Mouse (Mus musculus): ENCODE measurements at regions not wholly inside any gene's neighbourhood (a gene's known extent, or its start where the extent isn't known, plus 50 kb on each side); places are given as distances from the start of the nearest gene placed in this dataset.

- H3K27me3 ChIP-seq (ENCODE audit: control insufficient read depth, insufficient read depth, low read length) = no peaks in the 10 kb centered on the region
- ATAC-seq (ENCODE audit: low FRiP score) (no peak), DNase-seq (ENCODE audit: low spot score) (no peak)
- H3K4me2 ChIP-seq (replicated peaks) = no peak overlapping the region
- H3K9ac ChIP-seq = no peak overlapping the region
- H3K9me3 ChIP-seq (ENCODE audit: control insufficient read depth, low read length) = peaks cover 16% of the 10 kb centered on the region
- H3K4me1 ChIP-seq (replicated peaks; ENCODE audit: control insufficient read depth, insufficient read depth, low read length) = no peaks in the 10 kb centered on the region
- no peaks in the 10 kb centered on the region for H3K36me3 ChIP-seq (replicated peaks; ENCODE audit: control insufficient read depth, insufficient read depth)
- 100% methylated on average over 1 of the region's 1 CpGs for WGBS
- H3K4me3 ChIP-seq (replicated peaks; ENCODE audit: low read length) = no peak overlapping the region
- no peak overlapping the region for H3K27ac ChIP-seq
These were observed 144.8 kb upstream of the Htr1f start for GRCm38 (mm10) chr16:65250426-65250825.

GRCm38 (mm10) chr16:65247475-65247874, 141.8 kb upstream of the Htr1f start:
- Histone ChIP-seq H3K36me3 (replicated peaks; ENCODE audit: control insufficient read depth, insufficient read depth) (no peaks in the 10 kb centered on the region), H3K9me3 (ENCODE audit: control insufficient read depth, low read length) (peaks cover 16% of the 10 kb centered on the region), H3K27me3 (ENCODE audit: control insufficient read depth, insufficient read depth, low read length) (no peaks in the 10 kb centered on the region), H3K4me1 (replicated peaks; ENCODE audit: control insufficient read depth, insufficient read depth, low read length) (no peaks in the 10 kb centered on the region), H3K4me2 (replicated peaks) (no peak overlapping the region), H3K27ac (no peak overlapping the region), H3K9ac (no peak overlapping the region), H3K4me3 (replicated peaks; ENCODE audit: low read length) (no peak overlapping the region)
- DNase-seq (ENCODE audit: low spot score) = no peak
- WGBS = 85% methylated on average over 3 of the region's 3 CpGs
- ATAC-seq (ENCODE audit: low FRiP score) = no peak

GRCm38 (mm10) chr16:65234404-65234803, 128.8 kb upstream of the Htr1f start:
- H3K9ac ChIP-seq = no peak overlapping the region
- WGBS = 92% methylated on average over 2 of the region's 2 CpGs
- no peak for DNase-seq (ENCODE audit: low spot score)
- no peak overlapping the region for H3K4me2 ChIP-seq (replicated peaks)
- ATAC-seq (ENCODE audit: low FRiP score) = no peak
- H3K9me3 ChIP-seq (ENCODE audit: control insufficient read depth, low read length) = no peaks in the 10 kb centered on the region
- H3K36me3 ChIP-seq (replicated peaks; ENCODE audit: control insufficient read depth, insufficient read depth) = no peaks in the 10 kb centered on the region
- H3K27ac ChIP-seq = no peak overlapping the region
- no peaks in the 10 kb centered on the region for H3K27me3 ChIP-seq (ENCODE audit: control insufficient read depth, insufficient read depth, low read length)
- no peaks in the 10 kb centered on the region for H3K4me1 ChIP-seq (replicated peaks; ENCODE audit: control insufficient read depth, insufficient read depth, low read length)
- no peak overlapping the region for H3K4me3 ChIP-seq (replicated peaks; ENCODE audit: low read length)

GRCm38 (mm10) chr16:65233964-65234363, 128.3 kb upstream of the Htr1f start:
- DNase-seq (ENCODE audit: low spot score) = no peak
- Histone ChIP-seq H3K4me3 (replicated peaks; ENCODE audit: low read length) (no peak overlapping the region), H3K4me2 (replicated peaks) (no peak overlapping the region), H3K27me3 (ENCODE audit: control insufficient read depth, insufficient read depth, low read length) (no peaks in the 10 kb centered on the region), H3K27ac (no peak overlapping the region), H3K4me1 (replicated peaks; ENCODE audit: control insufficient read depth, insufficient read depth, low read length) (no peaks in the 10 kb centered on the region), H3K9me3 (ENCODE audit: control insufficient read depth, low read length) (no peaks in the 10 kb centered on the region), H3K9ac (no peak overlapping the region), H3K36me3 (replicated peaks; ENCODE audit: control insufficient read depth, insufficient read depth) (no peaks in the 10 kb centered on the region)
- 68% methylated on average over 3 of the region's 3 CpGs for WGBS
- ATAC-seq (ENCODE audit: low FRiP score) = peak; percentile 48; the same call in 1 of the 2 replicates

GRCm38 (mm10) chr16:65219434-65219833, 113.8 kb upstream of the Htr1f start:
- no peak overlapping the region for H3K9ac ChIP-seq
- no peaks in the 10 kb centered on the region for H3K36me3 ChIP-seq (replicated peaks; ENCODE audit: control insufficient read depth, insufficient read depth)
- no peak overlapping the region for H3K27ac ChIP-seq
- no peaks in the 10 kb centered on the region for H3K27me3 ChIP-seq (ENCODE audit: control insufficient read depth, insufficient read depth, low read length)
- no peak for DNase-seq (ENCODE audit: low spot score)
- 90% methylated on average over 3 of the region's 3 CpGs for WGBS
- ATAC-seq (ENCODE audit: low FRiP score) = no peak
- no peak overlapping the region for H3K4me2 ChIP-seq (replicated peaks)
- no peaks in the 10 kb centered on the region for H3K9me3 ChIP-seq (ENCODE audit: control insufficient read depth, low read length)
- no peak overlapping the region for H3K4me3 ChIP-seq (replicated peaks; ENCODE audit: low read length)
- H3K4me1 ChIP-seq (replicated peaks; ENCODE audit: control insufficient read depth, insufficient read depth, low read length) = no peaks in the 10 kb centered on the region

GRCm38 (mm10) chr16:65212367-65212766, 106.7 kb upstream of the Htr1f start:
- 91% methylated on average over 1 of the region's 1 CpGs for WGBS
- Histone ChIP-seq H3K36me3 (replicated peaks; ENCODE audit: control insufficient read depth, insufficient read depth) (no peaks in the 10 kb centered on the region), H3K9me3 (ENCODE audit: control insufficient read depth, low read length) (no peaks in the 10 kb centered on the region), H3K4me2 (replicated peaks) (no peak overlapping the region), H3K27me3 (ENCODE audit: control insufficient read depth, insufficient read depth, low read length) (no peaks in the 10 kb centered on the region), H3K4me3 (replicated peaks; ENCODE audit: low read length) (no peak overlapping the region), H3K4me1 (replicated peaks; ENCODE audit: control insufficient read depth, insufficient read depth, low read length) (no peaks in the 10 kb centered on the region), H3K27ac (no peak overlapping the region), H3K9ac (no peak overlapping the region)
- no peak for ATAC-seq (ENCODE audit: low FRiP score)
- no peak for DNase-seq (ENCODE audit: low spot score)

GRCm38 (mm10) chr16:65201329-65201728, 95.7 kb upstream of the Htr1f start:
- Histone ChIP-seq H3K27ac (no peak overlapping the region), H3K27me3 (ENCODE audit: control insufficient read depth, insufficient read depth, low read length) (no peaks in the 10 kb centered on the region), H3K9me3 (ENCODE audit: control insufficient read depth, low read length) (no peaks in the 10 kb centered on the region), H3K36me3 (replicated peaks; ENCODE audit: control insufficient read depth, insufficient read depth) (no peaks in the 10 kb centered on the region), H3K9ac (no peak overlapping the region), H3K4me3 (replicated peaks; ENCODE audit: low read length) (no peak overlapping the region), H3K4me1 (replicated peaks; ENCODE audit: control insufficient read depth, insufficient read depth, low read length) (no peaks in the 10 kb centered on the region), H3K4me2 (replicated peaks) (no peak overlapping the region)
- 89% methylated on average over 4 of the region's 4 CpGs for WGBS
- DNase-seq (ENCODE audit: low spot score) (no peak), ATAC-seq (ENCODE audit: low FRiP score) (no peak)

- H3K27me3 ChIP-seq (ENCODE audit: control insufficient read depth, insufficient read depth, low read length) = no peaks in the 10 kb centered on the region
- no peak overlapping the region for H3K4me3 ChIP-seq (replicated peaks; ENCODE audit: low read length)
- H3K4me1 ChIP-seq (replicated peaks; ENCODE audit: control insufficient read depth, insufficient read depth, low read length) = no peaks in the 10 kb centered on the region
- H3K9me3 ChIP-seq (ENCODE audit: control insufficient read depth, low read length) = no peaks in the 10 kb centered on the region
- H3K36me3 ChIP-seq (replicated peaks; ENCODE audit: control insufficient read depth, insufficient read depth) = no peaks in the 10 kb centered on the region
- no peak overlapping the region for H3K4me2 ChIP-seq (replicated peaks)
- H3K9ac ChIP-seq = no peak overlapping the region
- no peak for ATAC-seq (ENCODE audit: low FRiP score)
- no peak for DNase-seq (ENCODE audit: low spot score)
- no peak overlapping the region for H3K27ac ChIP-seq
- WGBS = 94% methylated on average over 3 of the region's 3 CpGs
These were observed 91.7 kb upstream of the Htr1f start for GRCm38 (mm10) chr16:65197203-65197844.

GRCm38 (mm10) chr16:65195761-65196160, 90.1 kb upstream of the Htr1f start:
- H3K4me3 ChIP-seq (replicated peaks; ENCODE audit: low read length) = no peak overlapping the region
- WGBS = 83% methylated on average over 4 of the region's 4 CpGs
- H3K4me1 ChIP-seq (replicated peaks; ENCODE audit: control insufficient read depth, insufficient read depth, low read length) = no peaks in the 10 kb centered on the region
- H3K4me2 ChIP-seq (replicated peaks) = no peak overlapping the region
- ATAC-seq (ENCODE audit: low FRiP score) (no peak), DNase-seq (ENCODE audit: low spot score) (no peak)
- no peaks in the 10 kb centered on the region for H3K27me3 ChIP-seq (ENCODE audit: control insufficient read depth, insufficient read depth, low read length)
- no peaks in the 10 kb centered on the region for H3K9me3 ChIP-seq (ENCODE audit: control insufficient read depth, low read length)
- H3K9ac ChIP-seq = no peak overlapping the region
- H3K27ac ChIP-seq = no peak overlapping the region
- H3K36me3 ChIP-seq (replicated peaks; ENCODE audit: control insufficient read depth, insufficient read depth) = no peaks in the 10 kb centered on the region

- no peaks in the 10 kb centered on the region for H3K9me3 ChIP-seq (ENCODE audit: control insufficient read depth, low read length)
- no peak overlapping the region for H3K9ac ChIP-seq
- no peaks in the 10 kb centered on the region for H3K4me1 ChIP-seq (replicated peaks; ENCODE audit: control insufficient read depth, insufficient read depth, low read length)
- WGBS = 53% methylated on average over 7 of the region's 7 CpGs
- no peak overlapping the region for H3K4me2 ChIP-seq (replicated peaks)
- no peaks in the 10 kb centered on the region for H3K27me3 ChIP-seq (ENCODE audit: control insufficient read depth, insufficient read depth, low read length)
- ATAC-seq (ENCODE audit: low FRiP score) (no peak), DNase-seq (ENCODE audit: low spot score) (no peak)
- H3K36me3 ChIP-seq (replicated peaks; ENCODE audit: control insufficient read depth, insufficient read depth) = no peaks in the 10 kb centered on the region
- no peak overlapping the region for H3K27ac ChIP-seq
- no peak overlapping the region for H3K4me3 ChIP-seq (replicated peaks; ENCODE audit: low read length)
These were observed 86.0 kb upstream of the Htr1f start for GRCm38 (mm10) chr16:65191574-65192149.

Data from hindbrain, embryonic 14.5 days (tissue).